Mouse (Mus musculus): ENCODE results near the gene Sap30l. TPM values are rescaled to one million over a fixed set of nuclear protein-coding genes. Genes with fewer than 3 reads are reported as not detected.
A peak's percentile ranks its signal among the peaks of the same experiment; 100 is the strongest.
"Not testable (repeated sequence)": the region's sequence is repeated elsewhere in the genome, so short reads cannot be mapped to it uniquely, and the experiment has no call there.

Gene Sap30l
- polyA plus RNA-seq, 1 experiment from 2014 or later: 8.5 TPM

- no peaks in the 10 kb centered on the region for H3K9me3 ChIP-seq (replicated peaks; ENCODE audit: control insufficient read depth, low read length)
- H3K4me3 ChIP-seq (ENCODE audit: low read depth, low read length): no peak overlapping the region
- no peak for ATAC-seq
- H3K27me3 ChIP-seq (replicated peaks; ENCODE audit: control insufficient read depth, insufficient read depth, low read length): peaks cover 77% of the 10 kb centered on the region
- no peaks in the 10 kb centered on the region for H3K36me3 ChIP-seq (ENCODE audit: control insufficient read depth, insufficient read depth, low read length)
- H3K9ac ChIP-seq (ENCODE audit: low read length): no peak overlapping the region
- no peak overlapping the region for H3K4me2 ChIP-seq (ENCODE audit: low read length)
- WGBS: 3% methylated on average over 22 of the region's 22 CpGs
- H3K4me1 ChIP-seq (ENCODE audit: control insufficient read depth, insufficient read depth, low read length): 0 out of 2 replicates have a peak, but pooled peaks cover 3% of the 10 kb centered on the region
- DNase-seq (ENCODE audit: low spot score): no peak
- no peak overlapping the region for H3K27ac ChIP-seq (ENCODE audit: low read depth, low read length)
Measured at GRCm38 (mm10) chr11:57837861-57838680, 36.6 kb downstream of the Sap30l start.

- H3K4me1 ChIP-seq (ENCODE audit: control insufficient read depth, insufficient read depth, low read length): 0 out of 2 replicates have a peak, but pooled peaks cover 3% of the 10 kb centered on the region
- DNase-seq (ENCODE audit: low spot score): no peak
- H3K9me3 ChIP-seq (replicated peaks; ENCODE audit: control insufficient read depth, low read length): no peaks in the 10 kb centered on the region
- H3K4me2 ChIP-seq (ENCODE audit: low read length): no peak overlapping the region
- ATAC-seq: no peak
- H3K4me3 ChIP-seq (ENCODE audit: low read depth, low read length): no peak overlapping the region
- no peak overlapping the region for H3K27ac ChIP-seq (ENCODE audit: low read depth, low read length)
- 10% methylated on average over 10 of the region's 10 CpGs for WGBS
- H3K9ac ChIP-seq (ENCODE audit: low read length): peak overlapping the region; percentile 8; the same call in 1 of the 2 replicates
- H3K27me3 ChIP-seq (replicated peaks; ENCODE audit: control insufficient read depth, insufficient read depth, low read length): peaks cover 50% of the 10 kb centered on the region
- no peaks in the 10 kb centered on the region for H3K36me3 ChIP-seq (ENCODE audit: control insufficient read depth, insufficient read depth, low read length)
Measured at GRCm38 (mm10) chr11:57840986-57841385, 39.5 kb downstream of the Sap30l start.

GRCm38 (mm10) chr11:57841391-57841790, 40.0 kb downstream of the Sap30l start:
- Histone ChIP-seq H3K9me3 (replicated peaks; ENCODE audit: control insufficient read depth, low read length) (no peaks in the 10 kb centered on the region), H3K4me1 (ENCODE audit: control insufficient read depth, insufficient read depth, low read length) (0 out of 2 replicates have a peak, but pooled peaks cover 3% of the 10 kb centered on the region), H3K4me3 (ENCODE audit: low read depth, low read length) (no peak overlapping the region), H3K27me3 (replicated peaks; ENCODE audit: control insufficient read depth, insufficient read depth, low read length) (peaks cover 47% of the 10 kb centered on the region), H3K9ac (ENCODE audit: low read length) (peak overlapping the region; percentile 8; the same call in 1 of the 2 replicates), H3K4me2 (ENCODE audit: low read length) (no peak overlapping the region), H3K27ac (ENCODE audit: low read depth, low read length) (no peak overlapping the region), H3K36me3 (ENCODE audit: control insufficient read depth, insufficient read depth, low read length) (no peaks in the 10 kb centered on the region)
- 13% methylated on average over 7 of the region's 7 CpGs for WGBS
- no peak for ATAC-seq
- DNase-seq (ENCODE audit: low spot score): no peak

GRCm38 (mm10) chr11:57846421-57847363, 45.3 kb downstream of the Sap30l start:
- H3K4me2 ChIP-seq (ENCODE audit: low read length); DNase-seq (ENCODE audit: low spot score); H3K27me3 ChIP-seq (replicated peaks; ENCODE audit: control insufficient read depth, insufficient read depth, low read length); H3K36me3 ChIP-seq (ENCODE audit: control insufficient read depth, insufficient read depth, low read length); H3K4me1 ChIP-seq (ENCODE audit: control insufficient read depth, insufficient read depth, low read length); H3K4me3 ChIP-seq (ENCODE audit: low read depth, low read length); H3K27ac ChIP-seq (ENCODE audit: low read depth, low read length); H3K9me3 ChIP-seq (replicated peaks; ENCODE audit: control insufficient read depth, low read length); ATAC-seq; H3K9ac ChIP-seq (ENCODE audit: low read length): not testable (repeated sequence)
- WGBS: 82% methylated on average over 7 of the region's 9 CpGs

- no peak for DNase-seq (ENCODE audit: low spot score)
- Histone ChIP-seq H3K4me2 (ENCODE audit: low read length) (no peak overlapping the region), H3K4me3 (ENCODE audit: low read depth, low read length) (no peak overlapping the region), H3K9ac (ENCODE audit: low read length) (no peak overlapping the region), H3K36me3 (ENCODE audit: control insufficient read depth, insufficient read depth, low read length) (no peaks in the 10 kb centered on the region), H3K4me1 (ENCODE audit: control insufficient read depth, insufficient read depth, low read length) (no peaks in the 10 kb centered on the region), H3K9me3 (replicated peaks; ENCODE audit: control insufficient read depth, low read length) (no peaks in the 10 kb centered on the region), H3K27ac (ENCODE audit: low read depth, low read length) (no peak overlapping the region), H3K27me3 (replicated peaks; ENCODE audit: control insufficient read depth, insufficient read depth, low read length) (0 out of 2 replicates have a peak, but pooled peaks cover 3% of the 10 kb centered on the region)
- 72% methylated on average over 7 of the region's 7 CpGs for WGBS
- no peak for ATAC-seq
Measured at GRCm38 (mm10) chr11:57847396-57847795, 46.0 kb downstream of the Sap30l start.

- Histone ChIP-seq H3K27me3 (replicated peaks; ENCODE audit: control insufficient read depth, insufficient read depth, low read length) (no peaks in the 10 kb centered on the region), H3K9ac (ENCODE audit: low read length) (no peak overlapping the region), H3K36me3 (ENCODE audit: control insufficient read depth, insufficient read depth, low read length) (no peaks in the 10 kb centered on the region), H3K27ac (ENCODE audit: low read depth, low read length) (no peak overlapping the region), H3K9me3 (replicated peaks; ENCODE audit: control insufficient read depth, low read length) (no peaks in the 10 kb centered on the region), H3K4me1 (ENCODE audit: control insufficient read depth, insufficient read depth, low read length) (no peaks in the 10 kb centered on the region), H3K4me3 (ENCODE audit: low read depth, low read length) (no peak overlapping the region), H3K4me2 (ENCODE audit: low read length) (no peak overlapping the region)
- ATAC-seq (no peak), DNase-seq (ENCODE audit: low spot score) (no peak)
- 67% methylated on average over 7 of the region's 7 CpGs for WGBS
Measured at GRCm38 (mm10) chr11:57850298-57850697, 48.9 kb downstream of the Sap30l start.

- ATAC-seq (no peak), DNase-seq (ENCODE audit: low spot score) (no peak)
- Histone ChIP-seq H3K27me3 (replicated peaks; ENCODE audit: control insufficient read depth, insufficient read depth, low read length) (no peaks in the 10 kb centered on the region), H3K36me3 (ENCODE audit: control insufficient read depth, insufficient read depth, low read length) (no peaks in the 10 kb centered on the region), H3K4me1 (ENCODE audit: control insufficient read depth, insufficient read depth, low read length) (no peaks in the 10 kb centered on the region), H3K4me2 (ENCODE audit: low read length) (no peak overlapping the region), H3K27ac (ENCODE audit: low read depth, low read length) (no peak overlapping the region), H3K9me3 (replicated peaks; ENCODE audit: control insufficient read depth, low read length) (no peaks in the 10 kb centered on the region), H3K9ac (ENCODE audit: low read length) (no peak overlapping the region), H3K4me3 (ENCODE audit: low read depth, low read length) (no peak overlapping the region)
- WGBS: 80% methylated on average over 3 of the region's 3 CpGs
Measured at GRCm38 (mm10) chr11:57850931-57851330, 49.5 kb downstream of the Sap30l start.

GRCm38 (mm10) chr11:57853571-57853970, 52.1 kb downstream of the Sap30l start:
- H3K9me3 ChIP-seq (replicated peaks; ENCODE audit: control insufficient read depth, low read length): no peaks in the 10 kb centered on the region
- H3K27me3 ChIP-seq (replicated peaks; ENCODE audit: control insufficient read depth, insufficient read depth, low read length): no peaks in the 10 kb centered on the region
- no peaks in the 10 kb centered on the region for H3K4me1 ChIP-seq (ENCODE audit: control insufficient read depth, insufficient read depth, low read length)
- no peaks in the 10 kb centered on the region for H3K36me3 ChIP-seq (ENCODE audit: control insufficient read depth, insufficient read depth, low read length)
- ATAC-seq: no peak
- WGBS: 77% methylated on average over 6 of the region's 6 CpGs
- H3K4me3 ChIP-seq (ENCODE audit: low read depth, low read length): no peak overlapping the region
- no peak overlapping the region for H3K9ac ChIP-seq (ENCODE audit: low read length)
- no peak for DNase-seq (ENCODE audit: low spot score)
- no peak overlapping the region for H3K27ac ChIP-seq (ENCODE audit: low read depth, low read length)
- H3K4me2 ChIP-seq (ENCODE audit: low read length): no peak overlapping the region
